Mouse (Mus musculus) adrenal gland (tissue): ENCODE results near the gene Retsat.

ENCODE experiments used
- intact Hi-C: fragments of 180-260 bp; cut with DNase I; formaldehyde crosslinking; loops from one replicate; pipeline ENCODE4 v1.15.1; 2025

Gene Retsat

DNA sequence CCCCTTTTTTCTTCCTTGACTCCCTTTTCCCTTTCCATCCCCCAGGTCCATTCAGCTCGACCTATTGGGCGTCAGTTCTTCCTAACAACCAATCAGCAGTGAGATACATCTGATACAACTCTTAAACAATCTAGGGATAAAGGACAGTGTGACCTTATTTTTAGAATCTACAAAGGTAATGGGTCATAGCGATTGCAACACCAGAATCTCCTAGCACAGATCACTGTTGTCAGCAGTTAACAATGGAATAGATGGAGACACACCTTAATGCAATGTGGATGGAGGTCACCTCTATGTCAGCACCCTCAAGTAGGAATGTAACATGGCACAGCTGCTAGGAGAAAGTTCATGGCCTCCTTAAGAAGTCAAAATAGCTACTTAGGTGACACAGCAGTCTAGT lies 24.6 kb downstream of the Retsat start:
- intact Hi-C loops, result no loop called here

DNA sequence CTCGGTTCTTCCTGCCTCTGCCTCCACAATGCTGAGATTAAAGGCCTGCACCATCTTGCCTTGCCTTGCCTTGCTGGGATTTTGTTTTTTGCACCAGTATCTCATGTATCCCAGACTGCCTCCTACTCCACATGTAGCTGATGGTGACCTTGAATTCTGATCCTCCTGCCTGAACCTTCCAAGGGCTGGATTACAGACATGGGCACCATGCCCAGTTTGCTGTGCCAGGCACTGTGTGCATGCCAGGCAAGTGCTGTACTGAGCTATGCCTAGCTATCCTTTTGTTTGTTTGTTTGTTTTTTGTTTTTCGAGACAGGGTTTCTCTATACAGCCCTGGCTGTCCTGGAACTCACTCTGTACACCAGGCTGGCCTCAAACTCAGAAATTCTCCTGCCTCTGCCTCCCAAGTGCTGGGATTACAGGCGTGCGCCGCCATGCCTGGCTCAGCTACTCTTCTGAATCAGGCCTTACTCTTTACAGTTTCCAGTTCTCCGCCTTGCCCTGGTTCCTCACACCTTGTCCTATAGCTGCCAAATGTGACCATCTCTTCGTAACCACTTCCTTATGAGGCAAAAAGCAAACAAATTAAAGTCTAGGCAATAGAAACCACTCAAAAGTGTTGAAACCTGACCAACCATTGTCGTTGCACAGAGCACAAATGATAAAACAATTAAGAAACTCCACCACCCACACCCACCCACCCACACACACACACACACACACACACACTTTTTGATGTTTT lies 25.6 kb downstream of the Retsat start:
- intact Hi-C loops, result no loop called here

DNA sequence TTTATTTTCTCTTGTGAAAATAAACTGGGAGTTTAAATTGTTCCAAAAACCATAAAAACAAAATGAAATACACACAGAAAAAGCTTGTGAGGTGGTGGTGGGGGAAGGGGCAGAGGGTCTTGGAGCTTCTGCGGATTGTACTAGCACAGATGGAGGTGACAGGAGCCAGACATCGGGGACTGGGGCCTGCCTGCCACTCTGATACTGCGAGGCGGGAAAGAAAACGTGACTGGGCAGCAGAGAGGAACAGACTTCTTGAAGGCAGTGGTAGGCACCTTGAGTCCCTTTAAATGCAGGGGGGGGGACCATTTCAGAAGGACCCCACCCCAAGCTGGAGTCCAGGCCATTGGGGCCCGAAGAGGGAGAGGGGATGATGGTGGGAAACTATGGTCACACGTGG lies 28.1 kb downstream of the Retsat start:
- intact Hi-C loops, result no loop called here

DNA sequence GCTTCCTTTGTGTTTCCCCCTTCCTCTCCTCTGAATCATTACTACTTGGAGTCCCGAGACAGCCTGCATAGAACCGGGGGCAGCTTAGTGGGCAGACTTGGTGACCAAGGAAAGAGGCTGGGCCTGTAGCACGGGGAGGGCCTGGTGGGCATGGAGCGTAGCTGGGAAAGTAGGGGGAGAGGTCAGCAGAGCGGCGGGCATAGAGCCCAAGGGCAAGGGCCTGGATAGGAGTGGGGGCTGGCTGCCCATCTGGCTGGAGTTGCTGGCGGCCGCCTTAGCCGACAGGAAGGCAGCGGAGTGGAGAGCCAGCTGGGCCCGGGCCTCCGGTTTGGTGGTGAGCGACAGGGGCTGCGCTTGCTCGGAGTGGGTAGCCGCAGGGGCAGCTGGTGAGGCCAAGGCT lies 29.0 kb downstream of the Retsat start:
- intact Hi-C loops, result no loop called here

DNA sequence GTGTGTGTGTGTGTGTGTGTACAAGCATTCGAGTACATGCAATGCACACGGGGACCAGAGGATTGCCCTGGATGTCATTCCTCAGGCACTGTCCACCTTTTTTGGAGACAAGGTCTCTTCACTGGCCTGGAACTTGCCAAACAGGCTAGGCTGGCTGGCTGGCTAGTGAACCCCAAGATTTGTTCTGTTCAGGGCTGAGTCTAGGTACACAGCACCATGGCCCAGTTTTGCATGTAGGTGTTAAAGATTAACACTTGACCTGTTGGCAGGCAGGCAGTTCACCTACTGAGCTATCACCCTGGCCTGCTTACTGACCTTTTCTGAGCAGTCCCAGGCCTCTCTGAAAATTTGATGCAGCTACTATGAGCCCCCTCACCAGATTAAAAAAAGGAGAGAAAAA lies 32.1 kb downstream of the Retsat start:
- intact Hi-C loops, result loop anchor here (5.0 to 10.0 kb wide), 2 partner anchors 37 to 524 kb away; no protein-coding TSS in a partner anchor

DNA sequence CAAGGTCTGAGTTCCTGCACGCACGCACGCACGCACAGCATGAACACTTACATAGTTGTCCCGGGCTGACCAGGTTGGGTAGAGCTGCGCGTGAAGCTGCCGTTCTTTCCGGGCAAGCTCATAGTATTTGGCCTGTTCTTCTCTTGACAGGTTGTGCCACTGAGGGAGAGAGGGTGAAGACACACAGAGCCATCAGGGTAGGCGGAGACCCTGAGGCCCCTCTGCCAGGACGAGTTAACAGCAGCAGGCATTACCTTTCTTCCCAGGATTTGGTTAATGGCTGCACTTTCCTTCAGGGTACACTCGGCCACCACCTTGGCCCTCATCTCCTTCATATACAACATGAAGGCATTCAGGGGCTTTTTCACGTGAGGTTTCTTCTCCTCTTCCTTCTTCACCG lies 32.7 kb downstream of the Retsat start:
- intact Hi-C loops, result loop anchor here (5.0 to 10.0 kb wide), 2 partner anchors 36 to 524 kb away; no protein-coding TSS in a partner anchor

DNA sequence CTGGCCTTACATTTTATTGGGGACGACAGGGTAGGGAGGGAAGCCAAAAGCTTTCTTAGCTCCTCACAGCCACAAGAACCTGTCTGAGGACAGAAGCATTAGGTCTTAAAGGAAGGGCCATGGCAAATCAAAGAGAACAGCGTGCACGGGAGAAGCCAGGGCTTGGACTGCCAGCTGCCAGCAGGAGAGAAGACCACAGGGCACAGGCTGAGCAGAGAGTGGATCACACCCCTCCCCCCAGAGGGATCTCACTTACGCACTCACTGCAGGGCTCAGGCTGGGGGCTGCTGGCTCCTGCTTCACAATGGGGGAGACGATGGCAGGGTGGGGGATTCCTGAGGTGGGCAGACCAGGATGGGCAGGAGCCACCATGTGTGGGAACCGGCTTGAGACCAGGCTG lies 33.4 kb downstream of the Retsat start:
- intact Hi-C loops, result loop anchor here (5.0 to 10.0 kb wide), 2 partner anchors 36 to 523 kb away; no protein-coding TSS in a partner anchor

DNA sequence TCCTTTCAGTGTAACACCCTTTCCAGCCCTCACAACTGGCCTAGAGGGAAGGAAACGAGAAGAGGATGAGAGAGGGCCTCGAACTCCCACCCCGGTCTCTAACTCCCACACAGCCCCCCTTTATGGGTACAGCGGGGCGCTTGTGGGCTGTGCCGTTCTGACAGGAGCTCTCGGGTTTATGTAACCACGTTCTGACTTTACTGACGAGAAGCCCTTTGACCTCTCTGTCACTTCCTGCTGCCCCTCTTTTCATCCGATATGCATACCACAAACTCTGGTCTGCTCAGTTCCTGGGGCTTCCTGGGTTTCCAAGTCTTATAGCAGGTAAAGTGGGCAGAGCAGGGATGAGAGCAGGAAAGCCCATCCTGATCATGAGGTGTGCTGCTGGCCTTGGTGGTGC lies 36.0 kb downstream of the Retsat start:
- intact Hi-C loops, result loop anchor here (5.0 to 10.0 kb wide), 2 partner anchors 33 to 520 kb away; no protein-coding TSS in a partner anchor

DNA sequence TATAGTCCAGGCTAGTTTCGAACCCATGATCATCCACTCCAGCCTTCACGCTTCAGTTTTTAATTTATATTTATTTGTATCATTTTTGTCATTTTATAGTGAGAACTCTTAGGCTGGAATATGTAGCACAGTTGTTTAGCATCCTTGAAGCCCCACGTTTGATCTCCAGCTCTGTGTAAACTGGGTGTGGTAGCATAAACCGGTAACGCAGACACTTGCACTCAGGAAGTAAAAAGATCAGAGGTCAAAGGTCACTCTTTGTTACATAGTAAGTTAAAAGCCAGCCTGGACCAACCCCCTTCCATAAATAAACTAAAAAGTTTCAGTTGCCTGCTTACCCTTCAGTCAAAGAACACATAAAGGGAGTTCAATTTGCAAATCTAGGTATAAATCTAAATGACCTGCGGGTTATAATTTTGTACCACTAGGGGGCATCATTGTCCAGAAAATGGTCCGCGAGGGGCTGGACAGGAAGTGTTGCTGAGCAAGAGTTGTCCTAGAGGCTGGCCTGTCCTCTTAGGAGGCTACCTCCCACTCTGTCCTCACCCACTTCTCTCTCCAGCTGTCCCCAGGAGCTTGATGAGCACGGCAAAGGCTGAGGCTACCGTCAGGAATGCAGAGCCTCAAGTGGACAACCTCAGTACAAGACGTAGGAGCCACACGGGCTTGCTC lies 37.6 kb downstream of the Retsat start:
- intact Hi-C loops, result loop anchor here (5.0 to 10.0 kb wide), 2 partner anchors 196 to 519 kb away; no protein-coding TSS in a partner anchor

DNA sequence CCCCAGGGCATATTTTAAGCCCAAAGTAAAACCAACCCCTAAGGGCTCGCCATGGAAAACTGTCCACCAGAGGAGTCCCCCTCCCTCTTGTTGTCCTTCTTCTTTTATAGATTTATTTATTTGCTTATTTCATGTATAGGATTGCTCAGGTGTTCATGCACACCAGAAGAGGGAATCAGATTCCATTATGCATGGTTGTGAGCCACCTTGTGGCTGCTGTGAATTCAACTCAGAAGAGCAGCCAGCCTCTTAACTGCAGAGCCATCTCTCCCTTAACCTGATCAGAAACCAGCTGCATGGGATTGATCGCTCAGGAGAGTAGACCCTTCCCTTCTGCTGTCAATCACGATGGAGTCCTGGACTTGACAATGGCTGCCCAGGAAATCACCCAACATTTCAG lies 38.7 kb downstream of the Retsat start:
- intact Hi-C loops, result loop anchor here (5.0 to 10.0 kb wide), 2 partner anchors 195 to 518 kb away; no protein-coding TSS in a partner anchor

DNA sequence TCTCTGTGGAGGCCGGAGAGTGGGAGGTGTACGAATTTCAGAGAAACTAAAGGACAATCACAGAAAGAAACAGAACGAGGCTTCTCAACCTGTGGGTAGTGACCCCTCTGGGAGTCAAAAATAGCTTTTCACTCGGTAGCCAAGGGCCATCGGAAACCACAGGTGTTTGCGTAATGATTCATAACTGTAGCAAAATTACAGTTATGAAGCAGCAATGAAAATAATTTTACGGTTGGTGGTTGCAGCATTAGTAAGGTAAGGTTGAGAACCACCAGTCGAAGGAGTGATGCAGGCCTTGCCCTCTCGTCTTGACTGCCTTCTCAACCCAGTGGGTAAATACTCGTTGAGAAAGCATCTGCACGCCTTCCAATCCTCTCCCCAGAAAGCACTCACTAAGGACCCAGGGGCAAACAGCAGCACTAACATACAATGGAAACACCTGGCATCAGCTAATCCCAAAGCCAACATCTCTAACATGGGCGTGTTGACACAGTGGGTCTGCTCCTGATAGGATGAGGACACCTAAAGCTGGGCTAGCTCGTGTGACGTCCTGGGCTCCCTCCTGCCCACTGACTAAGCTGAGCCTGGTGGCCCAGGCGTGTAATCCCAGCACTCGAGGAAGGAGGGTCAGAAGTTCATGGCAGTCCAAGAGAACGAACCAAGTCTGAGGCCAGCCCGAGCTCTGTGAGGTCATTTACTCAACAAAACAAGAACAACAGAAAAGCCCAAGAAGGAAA lies 43.1 kb downstream of the Retsat start:
- intact Hi-C loops, result no loop called here

DNA sequence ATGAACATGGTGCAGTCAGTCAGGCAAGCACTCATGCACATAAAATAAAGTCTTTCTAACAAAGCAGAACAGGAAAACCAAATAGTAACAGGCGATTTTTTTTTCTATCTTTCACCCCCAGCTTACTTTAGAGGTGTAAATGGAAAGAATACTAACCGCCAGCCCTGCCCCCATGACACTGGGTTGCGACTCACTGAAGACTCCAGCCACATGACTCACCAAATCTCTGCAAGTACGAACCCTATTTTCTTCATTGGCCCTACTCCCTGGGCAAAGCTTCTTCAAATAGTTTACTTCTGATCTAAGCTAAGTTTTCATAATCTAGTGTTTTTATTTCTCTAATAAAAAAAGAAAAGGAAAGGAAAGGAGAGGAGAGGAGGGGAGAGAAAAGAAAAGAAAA lies 46.3 kb downstream of the Retsat start:
- intact Hi-C loops, result no loop called here

DNA sequence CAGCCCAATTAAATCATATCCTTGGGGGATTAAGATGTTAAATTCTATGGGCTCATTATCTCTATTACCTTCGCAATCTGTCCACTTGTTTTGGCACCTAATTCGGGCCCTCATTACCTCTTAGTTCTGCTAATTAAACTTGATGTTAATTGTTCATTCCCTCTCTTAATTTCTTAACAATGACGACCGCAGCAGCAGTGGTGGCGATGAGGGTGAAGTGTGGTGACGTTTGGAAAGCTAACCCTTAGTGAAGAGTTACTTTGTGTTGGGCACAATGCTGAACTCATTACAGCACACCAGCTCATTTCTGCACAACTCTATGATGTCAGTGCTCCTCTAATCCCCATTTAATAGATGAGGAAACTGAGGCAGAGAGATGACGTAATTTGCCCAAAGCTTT lies 47.1 kb downstream of the Retsat start:
- intact Hi-C loops, result loop anchor here (5.0 kb wide), 1 partner anchor 142 kb away; the partner anchor contains the start of gene Tcf7l1

DNA sequence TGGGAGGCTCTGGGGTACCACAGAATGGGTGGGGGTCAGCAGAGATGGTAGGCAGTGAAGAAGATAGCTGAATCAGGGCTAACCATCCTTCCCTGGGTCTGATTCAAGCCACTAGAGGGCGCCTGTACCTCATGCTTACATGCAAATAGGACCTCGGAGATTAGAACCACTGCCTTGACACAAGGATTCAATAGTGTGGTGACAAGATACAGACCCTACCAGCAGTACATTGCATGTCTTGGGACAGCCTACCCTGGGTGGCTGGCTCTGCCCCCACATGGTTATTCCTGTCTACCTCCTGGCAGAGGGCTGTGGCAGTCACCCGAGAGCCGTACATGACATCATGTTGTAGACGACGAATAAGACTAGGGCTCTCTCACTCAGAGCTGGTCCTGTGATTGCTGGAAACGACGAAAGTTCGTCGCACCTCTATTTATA lies 49.1 kb downstream of the Retsat start:
- intact Hi-C loops, result loop anchor here (2.0 to 5.0 kb wide), 2 partner anchors 19 to 140 kb away; partner anchors contain the start of gene Tcf7l1

DNA sequence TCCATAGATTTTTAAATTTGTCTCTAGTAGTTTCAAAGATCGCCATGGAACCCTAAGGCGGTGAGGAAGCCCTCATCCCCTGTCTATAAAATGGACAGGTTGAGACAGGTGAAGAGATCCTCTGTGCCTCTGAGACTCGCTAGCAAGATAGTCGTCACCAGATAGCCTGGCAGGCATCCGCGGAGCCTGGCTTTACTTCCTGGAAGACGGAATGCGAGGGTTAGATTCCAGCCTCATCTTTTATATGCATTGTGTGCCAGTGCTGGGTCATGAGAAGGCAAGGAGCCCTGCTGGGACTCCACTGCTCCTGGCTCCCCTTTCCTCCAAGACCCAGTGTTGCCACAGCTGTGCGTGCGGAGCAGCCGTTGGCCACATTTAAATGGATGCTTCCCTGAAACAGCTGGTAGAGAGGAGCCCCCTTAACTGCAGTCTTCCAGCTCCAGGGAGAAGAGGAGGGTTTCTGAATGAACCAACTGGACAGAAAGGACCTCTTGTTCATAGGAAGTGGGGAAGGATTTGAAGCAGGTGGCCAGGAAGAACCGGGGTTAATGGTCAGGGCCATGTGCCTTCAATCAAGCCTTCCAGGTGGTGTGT lies 49.8 kb downstream of the Retsat start:
- intact Hi-C loops, result loop anchor here (5.0 kb wide), 1 partner anchor 139 kb away; the partner anchor contains the start of gene Tcf7l1

DNA sequence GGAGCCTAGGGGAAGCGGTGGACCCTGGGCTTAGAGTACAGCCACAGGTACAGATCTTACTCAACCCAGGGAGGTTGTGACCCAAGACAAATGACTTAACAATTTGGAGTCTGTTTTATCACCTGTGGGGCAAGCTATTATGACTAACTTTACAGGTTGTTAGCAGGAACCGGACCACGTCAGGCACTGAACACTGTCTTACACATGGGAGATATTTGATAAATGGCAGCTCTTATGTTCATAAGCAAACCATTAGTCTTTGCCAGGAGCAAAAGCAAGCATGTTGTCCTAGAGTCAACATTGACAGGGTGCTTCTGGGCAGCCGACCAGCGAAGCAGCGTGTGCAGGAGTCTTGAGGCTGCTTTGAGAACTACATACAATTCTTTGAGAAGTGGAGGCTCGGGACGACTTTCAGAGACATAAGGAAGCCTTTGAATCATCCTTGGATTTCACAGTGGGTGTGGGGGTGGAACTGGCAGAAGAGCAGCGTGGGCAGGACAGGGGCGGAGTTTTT lies 52.1 kb downstream of the Retsat start:
- intact Hi-C loops, result no loop called here

DNA sequence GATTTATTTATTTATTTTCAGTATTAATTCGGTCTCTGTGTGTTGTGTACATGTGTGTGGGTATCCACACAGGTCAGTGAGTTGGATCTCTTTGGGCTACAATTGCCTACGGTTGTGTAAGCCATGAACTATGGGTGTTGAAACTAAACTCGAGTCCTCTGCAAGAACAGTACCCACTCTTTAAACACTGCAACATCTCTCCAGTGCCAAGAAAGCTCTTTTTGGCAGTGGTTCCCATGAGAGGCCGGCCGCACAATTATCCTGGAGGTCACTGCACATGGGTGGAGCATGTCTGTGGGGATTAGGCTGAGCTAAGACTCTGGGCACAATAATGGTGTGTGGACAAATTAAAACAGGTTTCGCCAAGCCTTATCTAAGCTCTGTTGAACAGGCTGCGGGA lies 55.1 kb downstream of the Retsat start:
- intact Hi-C loops, result no loop called here

DNA sequence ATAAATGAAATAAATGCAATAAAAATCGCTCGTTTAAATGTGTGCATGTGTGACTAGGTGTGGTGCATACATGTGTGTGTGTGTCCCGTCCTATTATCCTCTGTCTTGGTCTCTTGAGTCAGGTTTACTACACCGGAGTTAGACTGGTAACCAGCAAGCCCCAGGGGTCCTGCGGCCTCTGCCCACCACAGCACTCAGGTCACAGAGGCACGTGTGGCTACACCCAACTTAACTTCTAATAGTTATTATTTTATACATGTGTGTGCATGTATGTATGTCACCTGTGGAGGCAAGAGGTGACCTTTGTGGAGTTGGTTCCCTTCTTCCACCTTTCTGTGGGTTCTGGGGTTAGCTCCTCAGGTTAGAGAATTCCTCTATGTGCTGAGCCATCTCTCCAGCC lies 56.1 kb downstream of the Retsat start:
- intact Hi-C loops, result no loop called here

DNA sequence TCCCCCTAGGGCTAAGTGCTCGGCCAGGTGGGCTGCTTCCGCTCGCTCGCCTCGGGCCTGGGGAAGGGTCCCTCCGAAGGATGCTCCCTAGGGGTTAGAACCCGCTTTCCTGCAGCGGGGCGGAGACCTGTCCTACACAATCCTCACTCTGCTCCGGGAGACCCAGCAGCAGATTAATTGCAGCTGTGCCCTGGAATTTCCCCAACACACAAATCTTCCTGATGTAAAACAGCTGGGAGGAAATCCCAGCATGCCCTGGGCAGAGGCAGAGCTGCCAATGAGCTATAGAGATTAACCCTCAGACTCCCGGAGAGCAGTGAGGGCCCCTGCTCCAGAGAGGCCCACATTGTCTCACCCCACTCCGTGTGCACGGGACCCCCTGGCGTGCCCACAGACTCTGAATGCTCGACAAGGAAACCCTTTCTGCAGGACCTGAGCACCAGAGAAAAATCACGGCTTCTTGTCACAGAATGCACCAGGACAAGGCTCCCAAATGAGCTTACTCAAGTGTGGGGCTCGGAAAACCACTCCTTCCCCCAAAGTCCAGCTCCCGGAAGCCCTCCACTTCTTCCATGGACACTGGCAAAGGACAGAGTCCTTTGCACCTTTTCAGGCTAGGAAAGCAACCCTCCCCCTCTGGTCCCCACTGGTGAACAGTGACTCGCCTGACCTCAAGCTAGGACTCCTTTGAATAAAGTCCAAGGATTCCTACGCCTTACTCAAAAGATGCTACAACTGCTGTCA lies 57.2 kb downstream of the Retsat start:
- intact Hi-C loops, result no loop called here

DNA sequence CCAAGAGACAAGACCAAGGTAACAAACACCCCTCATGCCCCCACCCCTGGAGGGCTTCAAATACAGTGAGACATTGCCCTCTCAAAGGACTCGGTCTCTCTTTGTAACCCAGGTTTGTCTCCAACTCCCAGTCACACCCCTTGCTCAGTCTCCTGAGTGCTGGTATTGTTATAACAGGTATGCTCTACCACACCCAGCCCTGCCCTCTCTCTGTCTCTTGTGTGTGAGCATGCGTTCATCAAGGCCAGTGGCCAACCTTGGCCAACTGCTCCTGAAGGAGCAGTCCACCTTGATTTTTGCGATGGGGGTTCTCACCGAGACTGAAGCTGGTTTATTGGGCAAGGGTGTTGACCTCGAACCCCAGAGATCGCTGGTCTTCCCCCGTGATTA lies 57.8 kb downstream of the Retsat start:
- intact Hi-C loops, result no loop called here
